Mouse (Mus musculus) small intestine, adult 10 weeks (tissue): Measurements from ENCODE around the gene Gmpr2. TPM values are rescaled to one million over a fixed set of nuclear protein-coding genes. Genes with fewer than 3 reads are reported as not detected.

ENCODE experiments used
- polyA plus RNA-seq: library from polyadenylated mRNA; stranded (reverse); fragments of 350-450 nt; fragmentation: Illumina TruSeq; extraction: RNeasy Lipid Tissue Mini Kit (QIAGEN cat#74804); gene quantifications from one replicate; pipeline ENCODE4 v1.2.3, GENCODE M21; 2014; ENCODE audit warnings: low replicate concordance

Gene Gmpr2
- 19.7 TPM for polyA plus RNA-seq

DNA sequence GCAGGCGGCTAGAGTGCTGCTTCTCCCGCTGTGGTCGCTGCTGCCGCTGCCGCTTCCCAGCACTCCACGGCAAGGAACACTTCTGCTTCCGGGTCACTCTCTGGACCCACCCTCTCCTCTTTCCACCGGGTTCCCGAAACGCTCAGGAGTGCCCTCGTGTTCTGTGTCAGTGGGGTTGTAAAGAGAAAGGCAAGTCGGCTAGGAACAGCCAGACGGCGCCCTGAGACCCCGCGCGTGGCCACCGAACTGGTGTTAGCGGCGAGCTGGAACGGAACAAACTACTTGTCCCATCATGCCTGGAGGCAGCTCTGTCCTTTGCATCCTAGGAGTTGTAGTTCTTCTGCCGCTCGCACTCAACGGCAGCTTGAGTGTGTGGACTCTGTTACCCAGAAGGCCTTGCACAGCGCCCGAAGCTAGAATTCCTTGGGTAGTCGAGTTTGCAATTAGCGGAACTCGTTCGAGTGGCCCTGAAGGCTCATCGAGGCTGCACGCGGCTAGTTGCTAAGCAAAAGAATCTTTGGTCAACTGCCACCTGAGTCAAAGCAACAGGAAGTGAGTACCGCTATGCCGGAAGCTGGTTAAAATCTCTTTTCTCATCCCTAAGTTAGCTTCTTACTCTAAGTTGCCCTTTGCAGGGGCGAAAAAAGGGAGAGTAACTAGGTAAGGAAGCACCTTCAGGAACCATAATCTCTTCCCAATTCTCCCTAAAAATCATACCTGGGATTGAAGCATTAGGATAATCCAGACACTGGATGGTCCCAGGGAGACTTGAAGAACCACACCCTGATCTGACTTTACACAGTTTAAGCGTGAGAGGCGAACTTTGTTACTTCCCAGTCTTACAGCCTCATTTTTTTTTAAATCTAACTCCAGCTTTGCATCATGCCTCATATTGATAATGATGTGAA is at the start of gene Gmpr2, which contains the start of gene Nedd8:
TSS of gene Gmpr2 (plus strand) at position 109 of the 908 bp plus-strand sequence.
TSS of gene Nedd8 (minus strand) at position 292 of the 908 bp plus-strand sequence.

DNA sequence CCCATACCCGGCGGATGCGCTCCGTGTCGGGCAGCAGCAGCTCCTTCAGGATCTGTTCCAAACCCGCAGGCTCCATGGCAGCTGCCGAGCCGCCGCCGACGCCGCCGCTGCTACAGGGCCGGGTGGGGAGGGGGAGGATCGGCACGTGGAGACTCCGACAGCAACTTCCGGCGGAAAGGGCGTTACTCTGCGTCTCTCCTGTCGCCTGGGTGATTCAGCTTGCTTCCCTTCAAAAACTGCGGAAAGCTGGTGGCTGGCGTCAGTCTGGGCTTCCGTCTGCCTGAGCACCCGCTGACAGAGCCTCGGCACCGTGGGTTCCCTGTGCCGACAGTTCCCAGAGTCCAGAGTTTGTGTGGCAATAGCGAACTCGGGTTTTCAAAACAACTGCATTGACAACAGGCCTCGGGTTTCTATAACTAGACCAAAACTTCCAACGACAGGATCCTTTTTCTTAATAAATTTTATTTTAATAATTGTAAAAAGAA is 36.2 kb upstream of the Gmpr2 start, which contains the start of gene Ipo4:
TSS of gene Ipo4 (minus strand) at position 435 of the 485 bp plus-strand sequence.

DNA sequence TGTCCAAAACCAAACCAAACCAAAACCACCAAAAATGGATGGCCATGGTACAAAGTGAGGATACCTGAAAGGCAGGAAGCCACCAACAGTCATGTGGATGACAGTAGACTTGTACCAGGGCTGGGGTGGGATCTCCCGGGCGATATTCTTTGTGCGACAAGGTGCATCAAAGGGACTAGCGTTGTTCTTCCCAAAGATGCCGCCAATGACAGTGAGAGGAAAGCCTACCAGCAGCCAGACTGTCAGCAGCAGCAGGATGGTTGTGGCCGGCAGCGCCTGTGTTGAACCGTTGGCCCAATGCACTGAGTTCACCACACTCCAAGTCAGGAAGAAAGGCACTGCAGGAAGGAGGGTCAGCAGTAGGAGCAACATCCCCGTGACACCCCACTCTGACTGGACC is 33.9 kb upstream of the Gmpr2 start, which contains the start of gene Gm49378:
TSS of gene Gm49378 (minus strand) at position 101 of the 400 bp plus-strand sequence.

DNA sequence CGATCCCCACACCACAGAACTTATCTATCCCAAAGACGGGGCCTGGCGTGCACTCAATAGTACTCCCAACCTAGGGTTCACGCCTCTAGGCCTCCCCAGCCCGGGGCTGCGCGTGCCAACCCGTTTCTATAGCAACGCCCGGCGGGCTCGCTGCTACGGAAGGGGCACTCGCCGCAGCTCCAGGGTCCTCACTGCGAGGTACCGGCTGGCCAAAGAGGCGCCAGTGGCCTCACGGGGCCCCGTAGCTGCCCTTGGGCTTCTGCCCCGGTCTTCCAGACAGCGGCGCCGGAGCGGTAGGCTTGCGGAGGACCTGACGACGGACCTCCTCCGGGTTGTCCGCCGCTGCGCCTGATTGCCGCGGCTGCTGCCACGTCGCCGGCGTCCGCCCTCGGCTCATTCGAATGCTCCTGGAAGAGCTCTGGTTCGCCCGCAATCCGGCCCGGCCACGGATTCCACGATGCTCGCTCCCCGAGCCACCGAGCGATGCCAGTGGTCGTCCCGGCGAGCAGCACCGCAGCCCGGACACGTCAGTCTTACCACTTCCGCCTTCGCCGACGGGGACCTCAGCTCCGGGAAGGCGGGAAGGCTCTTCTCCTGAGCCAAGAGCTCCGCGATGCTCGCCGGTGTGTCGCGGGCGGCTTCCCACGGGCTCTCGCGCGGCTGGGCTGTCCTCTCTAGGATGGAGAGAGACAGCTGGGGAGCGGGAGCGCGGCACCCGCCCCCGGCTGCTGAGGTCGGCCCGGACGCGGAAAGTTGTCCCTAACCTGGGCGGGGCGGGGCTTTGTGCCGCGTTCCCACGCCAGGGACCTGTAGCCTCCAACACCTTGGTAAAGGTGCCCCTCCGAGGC is 28.5 kb upstream of the Gmpr2 start, which contains the start of gene Tm9sf1:
TSS of gene Tm9sf1 (minus strand) at position 747 of the 848 bp plus-strand sequence.

DNA sequence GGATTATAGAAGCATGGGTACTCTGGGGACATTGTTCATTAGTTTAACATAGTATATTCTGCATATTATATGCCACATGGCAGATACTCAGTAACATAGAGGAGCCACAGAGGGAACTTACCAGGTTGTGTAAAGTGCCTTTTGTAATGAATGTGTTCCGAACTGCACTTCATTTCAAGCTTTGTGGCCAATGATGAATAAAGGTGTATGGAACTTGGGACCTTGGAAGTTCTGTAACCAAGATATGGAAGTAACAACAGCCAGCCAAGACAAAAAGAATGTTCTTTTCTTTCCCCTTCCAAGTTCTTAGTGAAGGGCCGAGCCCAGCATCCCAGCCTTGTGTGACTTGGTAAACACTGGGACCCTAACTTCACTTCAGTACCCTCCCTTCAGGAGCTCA is 21.9 kb upstream of the Gmpr2 start, which contains the start of gene Tssk4:
TSS of gene Tssk4 (plus strand) at position 301 of the 400 bp plus-strand sequence.

DNA sequence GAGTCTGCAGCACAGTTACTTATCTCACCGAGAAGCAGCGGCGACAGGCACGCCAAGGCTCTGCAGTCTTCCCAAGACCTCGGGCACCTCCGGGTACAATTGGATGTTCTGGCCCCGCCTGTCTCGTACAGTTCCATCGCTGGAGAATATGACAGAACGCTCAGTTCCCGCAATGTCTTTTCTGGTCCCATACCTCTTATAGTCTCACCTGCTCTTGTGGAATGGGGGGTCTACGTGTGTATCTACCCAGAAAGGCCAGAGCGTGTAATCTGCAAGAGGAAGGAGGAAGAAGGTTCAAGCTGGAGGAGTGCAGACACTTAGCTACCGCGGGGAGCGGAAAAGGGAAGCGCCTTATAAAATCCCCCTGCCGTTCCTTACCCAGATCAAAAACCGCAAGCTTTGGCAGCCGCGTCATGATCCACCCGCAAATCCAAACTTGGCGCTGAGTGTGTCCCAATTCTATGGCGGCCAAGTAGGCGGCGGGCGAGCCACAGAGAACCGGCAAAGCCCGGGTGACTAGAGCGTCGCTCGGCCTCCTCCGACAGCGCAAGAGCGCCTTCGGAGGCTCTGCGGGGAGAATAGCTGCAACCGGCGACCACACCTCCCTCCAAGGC is 11.7 kb upstream of the Gmpr2 start, which contains the start of gene Mdp1:
TSS of gene Mdp1 (minus strand) at position 549 of the 614 bp plus-strand sequence.

DNA sequence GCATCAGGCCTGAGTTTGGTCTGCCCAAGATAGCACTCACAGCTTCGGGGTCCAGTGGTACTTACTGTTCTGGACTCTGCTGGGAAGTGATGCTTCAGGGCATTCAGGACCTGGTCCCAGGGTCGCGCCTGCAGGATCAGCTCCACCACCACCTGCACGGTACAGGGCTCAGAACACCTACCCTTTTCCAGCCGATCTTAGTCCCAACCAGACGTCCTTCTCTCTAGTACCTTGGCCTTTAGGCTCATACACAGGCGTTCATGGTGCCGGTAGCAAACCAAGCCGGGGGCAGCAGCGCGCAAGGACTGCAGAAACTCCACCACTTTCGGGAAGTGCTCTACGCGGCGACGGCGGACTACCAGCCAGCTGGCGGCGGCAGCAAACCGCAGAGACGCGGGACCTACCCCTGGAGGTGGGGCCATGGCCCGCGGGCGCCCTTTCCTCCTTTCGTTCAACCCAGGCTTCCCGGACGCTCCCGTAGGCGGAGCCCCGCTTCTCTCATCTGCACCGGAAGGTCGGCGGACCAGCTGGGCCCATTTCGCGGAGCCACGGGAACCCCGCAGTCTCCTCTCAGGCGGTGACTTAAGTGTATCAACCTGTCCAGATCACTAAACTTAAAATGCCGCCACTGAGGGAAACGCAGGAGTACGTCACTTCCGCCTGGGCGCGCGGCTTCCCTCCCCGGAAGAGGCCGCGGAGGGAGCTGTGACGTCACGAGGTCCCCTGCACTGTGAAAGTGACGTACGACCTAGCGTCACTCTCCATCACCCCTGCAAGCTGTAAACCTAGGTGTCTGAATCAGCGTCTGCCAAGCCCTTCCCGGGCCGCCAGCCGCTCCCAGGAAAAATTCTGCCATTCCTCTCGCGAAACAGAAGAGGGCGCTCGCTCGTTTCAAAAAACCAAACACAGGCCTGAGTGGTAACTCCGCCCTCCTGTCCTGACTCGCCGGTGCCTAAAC is 9.7 kb downstream of the Gmpr2 start, which contains the start of gene Tinf2:
TSS of gene Tinf2 (minus strand) at position 661 of the 958 bp plus-strand sequence.

DNA sequence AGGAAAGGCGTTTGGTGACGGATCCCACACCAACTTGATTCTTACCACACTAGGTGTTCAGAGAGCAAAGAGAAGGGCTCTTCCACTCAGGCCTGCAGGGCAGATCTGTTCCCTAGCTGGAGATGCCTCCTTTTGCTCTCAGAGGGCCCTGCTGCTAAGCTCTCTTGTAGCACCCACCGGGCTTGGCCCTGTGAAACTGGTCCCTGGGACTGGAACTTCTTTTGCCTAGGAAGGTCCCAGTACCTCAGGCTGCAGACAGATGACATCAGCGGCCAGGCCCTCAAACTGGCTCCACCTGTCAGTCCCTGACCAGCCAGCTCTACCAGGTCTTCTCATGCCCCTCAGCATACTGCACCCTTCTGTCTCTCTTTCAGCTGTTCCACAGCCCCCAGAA is 42.0 kb downstream of the Gmpr2 start, which contains the start of gene Tgm1:
TSS of gene Tgm1 (minus strand) at position 198 of the 394 bp plus-strand sequence.

DNA sequence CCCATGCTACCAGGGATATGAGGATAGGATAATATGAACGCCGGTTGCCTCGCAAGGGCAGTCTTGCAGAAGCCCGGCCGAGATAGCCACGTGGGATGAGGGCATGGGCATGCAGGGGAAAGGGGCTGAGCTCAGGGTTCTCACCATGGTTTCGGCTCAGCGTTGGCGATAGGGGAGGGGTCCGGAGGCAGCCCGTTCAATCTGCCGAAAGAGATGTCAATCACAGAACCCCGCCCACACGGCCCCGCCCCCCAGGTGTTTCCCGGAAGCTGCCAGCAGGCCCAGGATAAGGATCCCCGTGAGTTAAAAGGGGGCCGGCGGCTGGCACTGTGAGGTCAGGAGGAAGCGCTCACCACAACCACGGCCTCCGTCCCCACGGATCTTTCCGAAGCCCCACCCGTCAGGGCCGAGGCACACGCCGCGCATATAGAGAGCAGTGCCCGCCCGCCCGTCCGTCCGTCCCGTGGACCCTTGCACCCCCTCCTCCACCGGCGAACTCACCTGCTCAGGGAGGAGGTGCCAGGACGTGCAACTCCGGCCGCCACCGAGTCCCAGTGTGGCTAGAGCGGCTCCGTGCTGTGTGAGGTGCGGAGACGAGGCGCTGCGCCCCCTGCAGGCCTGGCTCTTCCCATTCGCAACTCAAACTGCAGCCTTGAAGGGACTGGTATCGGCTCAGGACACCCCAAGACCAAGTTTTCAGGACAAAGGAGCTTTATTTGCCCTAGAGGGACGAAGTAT is 50.1 kb downstream of the Gmpr2 start, which contains the start of gene Rabggta:
TSS of gene Rabggta (minus strand) at position 564 of the 738 bp plus-strand sequence.

Other genes with a start within 250 kb of the Gmpr2 start
- gene Dhrs4, start 193.2 kb upstream of the Gmpr2 start, polyA plus RNA-seq: 120 TPM
- gene Carmil3, start 181.3 kb upstream of the Gmpr2 start, polyA plus RNA-seq: not detected
- gene Cpne6, start 161.5 kb upstream of the Gmpr2 start, polyA plus RNA-seq: not detected
- gene Nrl, start 147.0 kb upstream of the Gmpr2 start, polyA plus RNA-seq: not detected
- gene Pck2, start 131.7 kb upstream of the Gmpr2 start, polyA plus RNA-seq: 3.2 TPM
- 15.6 TPM for gene Dcaf11, start 111.9 kb upstream of the Gmpr2 start, polyA plus RNA-seq
- not detected for gene A730061H03Rik, start 111.5 kb upstream of the Gmpr2 start, polyA plus RNA-seq
- gene Fitm1, start 96.3 kb upstream of the Gmpr2 start, polyA plus RNA-seq: not detected
- 223 TPM for gene Psme1, start 93.8 kb upstream of the Gmpr2 start, polyA plus RNA-seq
- gene Emc9, start 86.6 kb upstream of the Gmpr2 start, polyA plus RNA-seq: 10.6 TPM
- 276 TPM for gene Psme2, start 80.8 kb upstream of the Gmpr2 start, polyA plus RNA-seq
- gene Rnf31, start 80.2 kb upstream of the Gmpr2 start, polyA plus RNA-seq: 4.8 TPM
- 60.3 TPM for gene Irf9, start 68.4 kb upstream of the Gmpr2 start, polyA plus RNA-seq
- gene Rec8, start 53.9 kb upstream of the Gmpr2 start, polyA plus RNA-seq: 2.0 TPM
- gene Ipo4, start 36.0 kb upstream of the Gmpr2 start, polyA plus RNA-seq: 1.1 TPM
- gene Gm49378, start 34.0 kb upstream of the Gmpr2 start, polyA plus RNA-seq: 0.89 TPM
- gene Tm9sf1, start 28.1 kb upstream of the Gmpr2 start, polyA plus RNA-seq: 46.5 TPM
- gene Tssk4, start 21.8 kb upstream of the Gmpr2 start, polyA plus RNA-seq: not detected
- gene Mdp1, start 11.4 kb upstream of the Gmpr2 start, polyA plus RNA-seq: 29.1 TPM
- gene Nedd8, start 183 bp downstream of the Gmpr2 start, polyA plus RNA-seq: 16.8 TPM
- gene Tinf2, start 9.9 kb downstream of the Gmpr2 start, polyA plus RNA-seq: 15.6 TPM
- not detected for gene Tgm1, start 42.0 kb downstream of the Gmpr2 start, polyA plus RNA-seq
- gene Rabggta, start 50.3 kb downstream of the Gmpr2 start, polyA plus RNA-seq: 0.33 TPM
- 110 TPM for gene Dhrs1, start 73.7 kb downstream of the Gmpr2 start, polyA plus RNA-seq
- gene Nop9, start 73.8 kb downstream of the Gmpr2 start, polyA plus RNA-seq: 4.2 TPM
- gene Cideb, start 86.5 kb downstream of the Gmpr2 start, polyA plus RNA-seq: 9.8 TPM
- 3.6 TPM for gene Ltb4r2, start 89.5 kb downstream of the Gmpr2 start, polyA plus RNA-seq
- not detected for gene Ltb4r1, start 94.0 kb downstream of the Gmpr2 start, polyA plus RNA-seq
- gene Adcy4, start 112.2 kb downstream of the Gmpr2 start, polyA plus RNA-seq: 0.15 TPM
- 1.9 TPM for gene Ripk3, start 116.9 kb downstream of the Gmpr2 start, polyA plus RNA-seq
- gene Nfatc4, start 151.2 kb downstream of the Gmpr2 start, polyA plus RNA-seq: 0.52 TPM
- gene Nynrin, start 182.1 kb downstream of the Gmpr2 start, polyA plus RNA-seq: 0.15 TPM
- gene Cbln3, start 212.5 kb downstream of the Gmpr2 start, polyA plus RNA-seq: 0.15 TPM
- 37.8 TPM for gene Khnyn, start 213.0 kb downstream of the Gmpr2 start, polyA plus RNA-seq
- 7.4 TPM for gene Sdr39u1, start 228.4 kb downstream of the Gmpr2 start, polyA plus RNA-seq